Mouse (Mus musculus): ENCODE measurements around the gene Mboat7.

GRCm38 (mm10) chr7:3685400-3686187, 7.7 kb downstream of the Mboat7 start:
- TF ChIP-seq EP300 (IDR thresholded peaks at IDR 0.05; ENCODE audit: low read depth) (no peak), CTCF (IDR thresholded peaks at IDR 0.05; ENCODE audit: low read depth) (no peak)

Data from liver, embryonic 14.5 days (tissue).